Mouse (Mus musculus) heart, embryonic 13.5 days (tissue): ENCODE results near the gene Dcst1. TPM values are rescaled to one million over a fixed set of nuclear protein-coding genes. Genes with fewer than 3 reads are reported as not detected.
A peak's percentile ranks its signal among the peaks of the same experiment; 100 is the strongest.

Experiments
- ATAC-seq: fragments of 200-750 bp; cut with Nextera tagmentation; 2 replicates; pipeline ENCODE4 v1.8.0; 2017; ENCODE audit warnings: moderate TSS enrichment; ENCODE audit not compliant: insufficient number of reproducible peaks, low FRiP score, low TSS enrichment; ENCODE audit errors: extremely low read depth
- H3K27ac ChIP-seq: fragments of 300-500 bp; sonication (generic); replicated peaks from 2 replicates; pipeline ENCODE4 v1.5.1; 2015; ENCODE audit warnings: moderate library complexity, mild to moderate bottlenecking, inconsistent platforms
- H3K27me3 ChIP-seq: fragments of 300-500 bp; sonication (generic); replicated peaks from 2 replicates; pipeline ENCODE4 v1.6.1; 2015; ENCODE audit warnings: mild to moderate bottlenecking, inconsistent platforms
- H3K36me3 ChIP-seq: fragments of 300-500 bp; sonication (generic); 2 replicates; pipeline ENCODE4 v1.6.1; 2015; ENCODE audit warnings: mild to moderate bottlenecking, inconsistent platforms
- H3K4me1 ChIP-seq: fragments of 300-500 bp; sonication (generic); 2 replicates; pipeline ENCODE4 v1.6.1; 2015; ENCODE audit warnings: inconsistent platforms
- H3K4me2 ChIP-seq: fragments of 300-500 bp; sonication (generic); 2 replicates; pipeline ENCODE4 v1.6.1; 2015; ENCODE audit warnings: inconsistent platforms, mild to moderate bottlenecking, moderate library complexity
- H3K4me3 ChIP-seq: fragments of 300-500 bp; sonication (generic); 2 replicates; pipeline ENCODE4 v1.5.1; 2015; ENCODE audit warnings: moderate library complexity, mild to moderate bottlenecking, inconsistent platforms
- H3K9ac ChIP-seq: fragments of 300-500 bp; sonication (generic); 2 replicates; pipeline ENCODE4 v1.6.1; 2015; ENCODE audit warnings: inconsistent platforms, mild to moderate bottlenecking, moderate library complexity
- H3K9me3 ChIP-seq: fragments of 300-500 bp; sonication (generic); 2 replicates; pipeline ENCODE4 v1.6.1; 2016; ENCODE audit warnings: inconsistent platforms
- WGBS: fragments of 180-500 bp; shearing (Covaris S2); methylation state at CpG from one replicate; pipeline ENCODE4 v1.1.7; 2015; ENCODE audit warnings: mixed read lengths; 5-methylcytosine and 5-hydroxymethylcytosine counted together
- polyA plus RNA-seq: library from polyadenylated mRNA; unstranded; fragments of >200 nt; fragmentation: Nextera tagmentation; extraction: Ambion mirVana; gene quantifications from 2 replicates; pipeline ENCODE4 v1.2.1, GENCODE M21; 2015

Dcst1 gene
- polyA plus RNA-seq, 1 experiment from 2014 or later: 0.09 TPM

- 53% methylated on average over 9 of the region's 9 CpGs for WGBS
- no peak for ATAC-seq
These were observed 9.0 kb downstream of the Dcst1 start for GRCm38 (mm10) chr3:89356029-89356428.

GRCm38 (mm10) chr3:89355512-89355902 lies 9.5 kb downstream of the Dcst1 start:
- ATAC-seq: no peak
- Histone ChIP-seq H3K9me3 (no peaks in the 10 kb centered on the region), H3K4me3 (no peak overlapping the region), H3K9ac (0 out of 2 replicates have a peak overlapping the region, but pooled peaks have one; percentile 25), H3K4me1 (peaks cover 5% of the 10 kb centered on the region), H3K36me3 (no peaks in the 10 kb centered on the region), H3K4me2 (no peak overlapping the region), H3K27ac (no peak overlapping the region), H3K27me3 (peaks cover 78% of the 10 kb centered on the region)
- WGBS: 70% methylated on average over 6 of the region's 6 CpGs

More at GRCm38 (mm10) chr3:89356029-89356428, 9.0 kb downstream of the Dcst1 start:
- Histone ChIP-seq H3K4me2 (no peak overlapping the region), H3K9me3 (no peaks in the 10 kb centered on the region), H3K36me3 (no peaks in the 10 kb centered on the region), H3K4me1 (peaks cover 4% of the 10 kb centered on the region; the same call in 1 of the 2 replicates), H3K9ac (no peak overlapping the region), H3K27ac (no peak overlapping the region), H3K4me3 (no peak overlapping the region), H3K27me3 (peaks cover 73% of the 10 kb centered on the region)

GRCm38 (mm10) chr3:89354816-89355511 lies 10.1 kb downstream of the Dcst1 start:
- Histone ChIP-seq H3K9ac (0 out of 2 replicates have a peak overlapping the region, but pooled peaks have one; percentile 25), H3K27me3 (peaks cover 75% of the 10 kb centered on the region), H3K9me3 (no peaks in the 10 kb centered on the region), H3K4me1 (peaks cover 10% of the 10 kb centered on the region), H3K4me2 (no peak overlapping the region), H3K27ac (no peak overlapping the region), H3K36me3 (no peaks in the 10 kb centered on the region), H3K4me3 (no peak overlapping the region)
- ATAC-seq: no peak
- 15% methylated on average over 5 of the region's 5 CpGs for WGBS

- peaks cover 72% of the 10 kb centered on the region for H3K27me3 ChIP-seq
- whole genome bisulfite sequencing: 57% methylated on average over 5 of the region's 5 CpGs
- no peak for ATAC-seq
- peaks cover 28% of the 10 kb centered on the region for H3K4me1 ChIP-seq
- H3K9me3 ChIP-seq: no peaks in the 10 kb centered on the region
- no peak overlapping the region for H3K4me3 ChIP-seq
- H3K4me2 ChIP-seq: no peak overlapping the region
- no peak overlapping the region for H3K9ac ChIP-seq
- H3K36me3 ChIP-seq: peaks cover 5% of the 10 kb centered on the region; the same call in 1 of the 2 replicates
- no peak overlapping the region for H3K27ac ChIP-seq
These were observed 13.8 kb downstream of the Dcst1 start for GRCm38 (mm10) chr3:89351271-89351670.

- WGBS: 1% methylated on average over 59 of the region's 59 CpGs
- peak within 1 kb of the TSS; percentile 68 for H3K27ac ChIP-seq
These were observed 15.1 kb downstream of the Dcst1 start, which contains the start of gene Adam15 for GRCm38 (mm10) chr3:89349869-89350501. Adam15 (minus strand) TSS chr3:89349996.

DNA sequence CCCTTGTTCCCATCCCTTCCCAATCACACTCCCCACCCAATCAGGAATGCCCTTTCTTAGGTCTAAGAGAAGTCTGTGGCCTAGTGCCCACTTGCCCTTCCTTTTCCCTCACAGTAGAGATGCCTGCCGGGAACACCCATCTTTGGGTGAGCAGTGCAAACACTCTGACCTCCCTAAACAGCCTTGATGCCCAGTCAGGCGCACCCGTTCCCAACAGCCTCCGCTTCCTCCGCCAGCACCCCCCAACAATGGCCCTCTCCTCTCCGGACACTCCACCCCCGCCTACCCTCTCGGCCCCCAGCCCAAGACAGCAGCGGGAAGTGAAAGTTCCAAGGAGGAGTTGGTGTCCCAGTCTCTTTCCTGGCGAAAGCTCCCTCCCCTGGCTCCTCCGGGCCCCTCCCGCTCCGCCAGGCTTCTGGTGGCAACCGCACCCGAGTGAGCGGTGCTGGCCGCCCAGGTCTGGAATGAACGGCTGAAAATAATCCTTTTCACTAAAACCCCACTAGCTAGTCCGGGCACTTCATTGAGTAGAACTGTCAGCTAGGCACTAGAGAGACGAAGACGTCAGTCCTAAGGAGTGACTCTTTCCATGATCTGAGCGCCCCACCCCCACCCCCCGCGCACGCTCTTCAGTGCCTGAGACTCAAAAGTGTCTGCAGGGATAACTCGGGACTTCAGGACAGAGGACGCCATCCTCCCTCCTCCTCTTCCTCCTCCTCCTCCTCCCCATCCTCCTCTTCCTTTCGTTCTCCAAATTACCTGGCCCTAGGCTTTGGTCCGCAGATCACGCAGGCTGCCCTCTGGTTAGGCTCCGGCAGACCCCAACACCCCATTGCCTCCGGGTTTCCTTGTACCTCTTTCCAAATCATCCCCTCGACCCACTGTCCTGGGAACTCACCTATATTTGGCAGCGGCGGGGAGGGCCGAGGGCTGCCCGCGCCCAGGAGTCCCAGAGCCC lies 15.9 kb downstream of the Dcst1 start:
- Histone ChIP-seq H3K4me2 (peak overlapping the region; percentile 95), H3K36me3 (peaks cover 24% of the 10 kb centered on the region), H3K9ac (peak overlapping the region; percentile 82), H3K9me3 (no peaks in the 10 kb centered on the region), H3K27ac (peak overlapping the region; percentile 68), H3K27me3 (peaks cover 62% of the 10 kb centered on the region), H3K4me3 (peak overlapping the region; percentile 71), H3K4me1 (peaks cover 24% of the 10 kb centered on the region)
- WGBS: under 1% methylated on average over 38 of the region's 38 CpGs
- ATAC-seq: no peak

More at GRCm38 (mm10) chr3:89349869-89350501, 15.1 kb downstream of the Dcst1 start, which contains the start of gene Adam15:
- Histone ChIP-seq H3K27me3 (peaks cover 62% of the 10 kb centered on the region), H3K4me3 (peak within 1 kb of the TSS; percentile 71), H3K36me3 (peaks cover 16% of the 10 kb centered on the region; the same call in 1 of the 2 replicates), H3K4me1 (peaks cover 26% of the 10 kb centered on the region), H3K9me3 (no peaks in the 10 kb centered on the region), H3K4me2 (peak within 1 kb of the TSS; percentile 95), H3K9ac (peak within 1 kb of the TSS; percentile 82)
- ATAC-seq: peak; percentile 75

DNA sequence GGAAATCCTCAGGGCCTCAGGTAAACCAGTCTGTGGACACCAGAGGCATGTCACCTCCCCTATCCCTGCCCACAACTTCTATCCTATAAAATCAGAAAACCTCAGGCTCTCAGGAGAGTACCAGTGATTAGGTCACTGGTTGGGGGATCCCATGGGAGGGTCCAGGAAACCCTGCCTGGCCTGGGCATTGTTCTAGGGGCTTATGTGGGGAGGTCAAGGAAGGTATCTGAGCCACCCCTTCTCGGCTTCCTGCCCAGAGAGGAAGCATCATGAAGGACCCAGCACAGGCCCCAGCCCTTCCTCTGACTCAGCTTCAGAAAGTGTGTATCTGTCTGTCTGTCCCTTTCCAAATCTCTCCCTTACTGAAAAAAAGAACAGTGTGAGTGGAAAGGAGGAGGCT lies 17.1 kb downstream of the Dcst1 start:
- 50% methylated on average over 1 of the region's 1 CpGs for WGBS
- H3K27me3 ChIP-seq: peaks cover 54% of the 10 kb centered on the region
- H3K36me3 ChIP-seq: peaks cover 37% of the 10 kb centered on the region
- no peaks in the 10 kb centered on the region for H3K9me3 ChIP-seq
- peak overlapping the region; percentile 95 for H3K4me2 ChIP-seq
- peak overlapping the region; percentile 82 for H3K9ac ChIP-seq
- no peak for ATAC-seq
- peak overlapping the region; percentile 68 for H3K27ac ChIP-seq
- peaks cover 24% of the 10 kb centered on the region for H3K4me1 ChIP-seq
- H3K4me3 ChIP-seq: peak overlapping the region; percentile 71; the same call in 1 of the 2 replicates

DNA sequence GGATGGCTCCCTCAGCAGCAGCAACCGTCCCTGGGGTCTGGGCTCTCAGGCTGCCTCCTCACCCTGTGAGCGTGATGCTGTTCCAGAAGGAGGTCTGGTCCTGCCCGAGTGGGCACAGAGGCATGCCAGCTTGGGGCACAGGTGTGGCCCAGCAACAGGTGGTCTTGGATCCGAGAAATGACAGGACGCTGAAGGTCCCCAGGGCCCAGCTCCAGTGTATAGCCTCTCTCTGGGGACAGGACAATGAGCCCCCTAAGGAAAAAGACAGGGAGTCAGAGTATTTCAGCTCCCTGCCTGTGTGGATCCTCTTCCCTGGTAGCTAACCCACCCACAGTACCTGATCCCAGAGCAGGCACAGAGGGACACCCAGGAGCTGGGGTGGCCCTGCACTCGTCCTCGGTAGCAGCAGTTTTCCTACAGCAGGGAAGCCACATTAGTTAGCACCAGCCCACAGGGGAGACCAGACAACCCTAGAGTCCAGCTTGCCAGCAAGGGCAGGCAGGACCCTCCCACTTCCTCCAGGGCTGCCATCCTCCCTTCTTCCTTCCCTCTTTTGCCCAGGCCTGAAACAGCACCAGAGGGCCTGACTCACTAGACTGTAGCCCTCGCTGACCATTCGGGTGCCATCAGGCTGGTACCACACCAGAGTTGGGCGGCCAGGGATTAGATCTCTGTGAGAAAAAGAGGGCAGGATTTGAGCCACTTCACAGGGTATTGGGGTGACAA lies 18.1 kb downstream of the Dcst1 start:
- no peak overlapping the region for H3K9ac ChIP-seq
- H3K27ac ChIP-seq: no peak overlapping the region
- H3K4me1 ChIP-seq: peaks cover 24% of the 10 kb centered on the region
- H3K4me2 ChIP-seq: peak overlapping the region; percentile 95; the same call in 1 of the 2 replicates
- no peaks in the 10 kb centered on the region for H3K9me3 ChIP-seq
- no peak for ATAC-seq
- H3K4me3 ChIP-seq: no peak overlapping the region
- H3K36me3 ChIP-seq: peaks cover 43% of the 10 kb centered on the region
- peaks cover 44% of the 10 kb centered on the region for H3K27me3 ChIP-seq
- 67% methylated on average over 10 of the region's 10 CpGs for WGBS

DNA sequence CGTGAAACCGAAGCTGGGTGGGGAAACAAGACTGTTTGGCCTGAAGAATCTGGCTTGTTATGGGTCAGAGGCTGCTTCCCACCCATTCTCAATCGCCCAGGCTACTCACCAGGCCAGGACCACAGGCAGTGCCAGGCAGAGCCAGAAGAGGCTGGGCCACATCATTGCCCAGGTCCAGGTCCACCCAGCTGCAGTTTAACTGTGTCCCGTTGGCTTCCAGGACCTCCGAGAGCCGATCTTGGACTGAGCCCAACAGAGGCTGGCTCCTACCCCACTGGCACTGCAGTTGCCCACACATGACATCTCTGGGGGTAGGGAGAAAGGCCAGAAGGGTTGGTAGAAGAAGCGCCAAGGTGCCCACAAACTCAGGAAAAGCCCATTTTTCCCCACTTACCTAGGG lies 21.8 kb downstream of the Dcst1 start:
- peaks cover 14% of the 10 kb centered on the region for H3K4me1 ChIP-seq
- no peak overlapping the region for H3K4me3 ChIP-seq
- peaks cover 45% of the 10 kb centered on the region for H3K36me3 ChIP-seq
- ATAC-seq: no peak
- H3K9ac ChIP-seq: no peak overlapping the region
- H3K4me2 ChIP-seq: no peak overlapping the region
- 76% methylated on average over 7 of the region's 7 CpGs for WGBS
- no peaks in the 10 kb centered on the region for H3K9me3 ChIP-seq
- peaks cover 31% of the 10 kb centered on the region for H3K27me3 ChIP-seq
- no peak overlapping the region for H3K27ac ChIP-seq

DNA sequence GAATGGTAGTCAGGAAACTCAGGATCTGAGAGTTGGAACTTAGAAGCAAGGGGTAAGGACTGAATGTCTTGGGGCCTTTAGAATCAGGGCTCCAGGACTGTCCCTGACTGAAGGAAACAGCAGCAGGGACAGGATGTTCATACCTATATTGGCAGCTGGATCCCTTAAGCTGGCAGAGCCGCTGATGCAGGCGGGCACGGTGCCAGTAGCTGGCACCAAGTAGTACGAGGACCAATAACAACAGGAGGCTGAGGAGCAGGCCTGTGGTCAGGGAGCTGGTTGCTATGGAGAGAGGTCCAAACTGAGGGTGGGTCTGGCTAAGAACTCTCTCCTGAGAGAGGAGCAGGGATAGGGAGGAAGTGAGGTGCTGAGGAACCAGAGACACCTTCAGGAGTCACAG lies 23.3 kb downstream of the Dcst1 start:
- H3K27ac ChIP-seq: no peak overlapping the region
- no peak overlapping the region for H3K9ac ChIP-seq
- no peak overlapping the region for H3K4me3 ChIP-seq
- H3K4me1 ChIP-seq: peaks cover 20% of the 10 kb centered on the region
- H3K27me3 ChIP-seq: peaks cover 18% of the 10 kb centered on the region
- no peak for ATAC-seq
- WGBS: 84% methylated on average over 4 of the region's 4 CpGs
- peaks cover 43% of the 10 kb centered on the region for H3K36me3 ChIP-seq
- H3K4me2 ChIP-seq: no peak overlapping the region
- H3K9me3 ChIP-seq: no peaks in the 10 kb centered on the region
